33 mouse cellular contexts compared by ENCODE assay signal in the genomic region with DNA sequence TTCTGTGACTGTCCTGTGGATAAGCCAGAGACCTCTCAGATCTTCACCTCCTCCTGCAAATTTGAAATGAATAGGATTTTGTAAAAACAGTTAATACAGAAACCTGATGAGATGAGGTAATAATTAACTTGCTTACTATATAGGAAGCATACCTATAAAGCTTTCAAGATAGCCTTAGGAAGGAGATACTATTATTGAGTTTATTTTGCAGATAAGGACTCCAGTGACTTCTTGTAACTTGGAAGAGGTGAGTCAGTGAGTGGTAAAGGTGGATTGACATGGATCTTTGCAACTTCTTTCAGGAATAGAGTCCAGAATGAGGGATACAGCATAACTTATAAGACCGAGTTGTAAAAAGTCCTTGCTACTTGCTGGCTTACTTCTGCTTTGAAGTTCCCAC.
"Had no signal": no experiment of that assay in that cellular context is flagged by ENCODE, and none has a peak within 500 bp of the region (broad histone marks: within the 10 kb centered on the region; RNA-seq: fewer than 3 reads in every experiment).

No protein-coding gene starts in this region.

- H3K36me3 ChIP-seq: heart, embryonic 10.5 days; heart, embryonic 12.5 days; heart, embryonic 13.5 days; heart, embryonic 15.5 days; hindbrain, embryonic 10.5 days; hindbrain, embryonic 12.5 days; hindbrain, embryonic 13.5 days; hindbrain, embryonic 15.5 days; kidney, embryonic 15.5 days had no signal

- ATAC-seq: hindbrain, embryonic 16.5 days; hindbrain, postnatal 0 days; inflammation-experienced regulatory T-cells, adult 6 months had no signal

- H3K9me3 ChIP-seq: heart, embryonic 10.5 days; heart, embryonic 15.5 days; hindbrain, embryonic 10.5 days; hindbrain, embryonic 12.5 days; hindbrain, embryonic 13.5 days; hindbrain, embryonic 15.5 days; kidney, embryonic 15.5 days had no signal

- H3K27me3 ChIP-seq: heart, embryonic 12.5 days; heart, embryonic 13.5 days; heart, embryonic 15.5 days; hindbrain, embryonic 12.5 days; hindbrain, embryonic 13.5 days; hindbrain, embryonic 15.5 days; kidney, embryonic 15.5 days had no signal

- H3K4me2 ChIP-seq: heart, embryonic 11.5 days; heart, embryonic 12.5 days; heart, embryonic 13.5 days; heart, embryonic 15.5 days; hindbrain, embryonic 12.5 days; hindbrain, embryonic 13.5 days; hindbrain, embryonic 14.5 days; hindbrain, embryonic 15.5 days; kidney, embryonic 15.5 days had no signal

- H3K9ac ChIP-seq: heart, embryonic 12.5 days; heart, embryonic 13.5 days; heart, embryonic 15.5 days; hindbrain, embryonic 12.5 days; hindbrain, embryonic 13.5 days; hindbrain, embryonic 14.5 days; hindbrain, embryonic 15.5 days; kidney, embryonic 15.5 days had no signal

- H3K27ac ChIP-seq: heart, embryonic 10.5 days; heart, embryonic 13.5 days; heart, embryonic 15.5 days; hindbrain, embryonic 10.5 days; hindbrain, embryonic 12.5 days; hindbrain, embryonic 13.5 days; hindbrain, embryonic 14.5 days; hindbrain, embryonic 15.5 days; hindbrain, postnatal 0 days; kidney, embryonic 15.5 days; kidney, postnatal 0 days; layer of hippocampus, adult 2 months; left cerebral cortex, adult 2 months had no signal

- H3K4me1 ChIP-seq: heart, embryonic 10.5 days; heart, embryonic 12.5 days; heart, embryonic 13.5 days; heart, embryonic 15.5 days; hindbrain, embryonic 10.5 days; hindbrain, embryonic 12.5 days; hindbrain, embryonic 13.5 days; hindbrain, embryonic 15.5 days; kidney, embryonic 15.5 days had no signal

- DNase-seq: heart, postnatal 10 days; heart, postnatal 14 days; heart, postnatal 36 days; heart, postnatal 4 days; kidney, adult 11 months; kidney, adult 18-20 months; kidney, adult 2 months; kidney, adult 8-10 months; kidney, adult 9 months; kidney, postnatal 10 days; kidney, postnatal 14 days; kidney, postnatal 25 days; kidney, postnatal 36 days; kidney, postnatal 4 days; layer of hippocampus, adult 9-11 months; layer of hippocampus, postnatal 36 days had no signal

- H3K4me3 ChIP-seq: heart, embryonic 10.5 days; heart, embryonic 12.5 days; heart, embryonic 13.5 days; heart, embryonic 15.5 days; hindbrain, embryonic 10.5 days; hindbrain, embryonic 12.5 days; hindbrain, embryonic 13.5 days; hindbrain, embryonic 15.5 days; kidney, embryonic 15.5 days; layer of hippocampus, adult 2 months; left cerebral cortex, adult 2 months had no signal
